Mouse (Mus musculus): Measurements from ENCODE around the gene Gm6034.
A peak's percentile ranks its signal among the peaks of the same experiment; 100 is the strongest.
"Not testable (repeated sequence)": the region's sequence is repeated elsewhere in the genome, so short reads cannot be mapped to it uniquely, and the experiment has no call there.

The Gm6034 gene

DNA sequence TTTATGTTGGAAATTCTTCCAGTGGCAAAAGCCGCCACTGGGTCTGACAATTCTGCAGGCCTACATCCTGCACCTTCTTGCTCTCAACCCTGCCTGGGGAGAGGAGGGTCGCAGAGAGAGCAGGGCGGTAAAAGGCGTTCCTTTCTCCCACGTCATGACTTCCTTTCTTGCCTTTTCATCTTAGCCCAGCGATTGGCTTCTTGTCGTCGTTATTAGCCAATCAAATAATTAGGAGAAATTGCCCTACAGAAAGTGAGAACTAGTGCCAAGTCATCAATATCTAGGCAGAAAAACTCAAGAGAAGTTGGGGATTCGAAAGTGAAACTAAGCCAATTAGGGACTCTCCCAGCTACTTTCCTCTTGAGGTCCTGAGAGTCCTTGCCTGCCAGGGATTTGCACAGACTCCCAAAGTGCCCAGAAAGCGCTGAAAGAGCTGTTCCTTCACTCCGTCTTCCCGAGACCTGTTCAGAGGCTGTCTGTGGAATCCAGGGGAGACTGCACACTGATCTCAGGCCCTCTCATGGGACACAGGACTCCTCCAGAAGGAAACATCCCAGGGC, at the start of gene Gm6034, which contains the start of gene H2-T22:
Gene Gm6034, plus strand, starts transcription at position 352 of the 560 bp plus-strand sequence.
Gene H2-T22, minus strand, starts transcription at position 138 of the 560 bp plus-strand sequence.
- peak; percentile 47 for DNase-seq (ENCODE audit: low read depth, low spot score)

DNA sequence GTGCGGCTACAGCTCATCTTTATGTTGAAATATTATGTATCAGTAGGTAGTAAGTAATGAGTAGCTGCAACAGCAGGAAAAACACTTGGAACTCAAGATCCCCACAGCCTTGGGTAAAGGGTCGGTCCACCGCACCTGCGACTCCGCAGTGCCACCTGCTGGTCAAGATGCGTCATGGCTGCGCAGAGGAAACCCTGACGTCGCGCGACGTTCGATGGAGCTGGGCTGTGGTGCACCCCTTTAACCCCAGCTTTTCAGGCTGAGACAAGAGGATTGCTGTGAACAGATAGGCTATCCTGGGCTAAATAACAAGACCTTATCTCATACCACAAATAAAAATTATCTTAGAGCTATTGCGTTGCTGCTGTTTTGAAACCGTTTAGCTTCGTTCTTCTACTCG, 49.1 kb upstream of the Gm6034 start:
- DNase-seq (ENCODE audit: low read depth, low spot score): peak; percentile 73

DNA sequence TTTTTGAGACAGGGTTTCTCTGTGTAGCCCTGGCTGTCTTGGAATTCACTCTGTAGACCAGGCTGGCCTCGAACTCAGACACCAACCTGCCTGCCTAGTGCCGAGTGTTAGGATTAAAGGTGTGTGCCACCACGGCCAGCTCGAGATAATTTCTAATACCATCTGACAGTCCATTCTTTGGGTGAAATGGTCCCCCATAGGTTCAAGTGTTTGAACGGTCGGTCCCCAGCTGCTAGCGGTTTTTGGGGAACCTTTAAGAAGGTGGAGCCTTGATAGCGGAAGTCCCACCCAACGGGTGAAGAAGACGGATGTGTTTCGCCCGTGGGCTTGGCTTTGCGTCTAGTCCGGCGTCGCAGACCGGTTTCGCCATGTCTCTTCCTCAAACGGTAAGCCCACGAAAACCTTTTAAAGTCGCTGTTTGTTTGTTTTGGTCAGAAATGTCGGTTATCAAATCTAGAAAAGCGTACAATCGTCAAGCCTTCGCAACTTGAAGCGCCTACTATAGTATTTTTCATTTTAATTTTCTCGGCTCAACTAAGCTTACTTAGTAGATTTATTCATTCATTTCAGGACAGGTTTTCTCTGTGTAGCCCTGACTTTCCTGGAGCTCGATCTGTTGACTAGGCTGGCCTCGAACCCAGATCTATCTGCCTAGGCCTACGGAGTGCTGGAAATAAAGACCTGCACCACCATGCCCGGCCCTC, 48.4 kb upstream of the Gm6034 start:
- DNase-seq (ENCODE audit: low read depth, low spot score): peak; percentile 68

DNA sequence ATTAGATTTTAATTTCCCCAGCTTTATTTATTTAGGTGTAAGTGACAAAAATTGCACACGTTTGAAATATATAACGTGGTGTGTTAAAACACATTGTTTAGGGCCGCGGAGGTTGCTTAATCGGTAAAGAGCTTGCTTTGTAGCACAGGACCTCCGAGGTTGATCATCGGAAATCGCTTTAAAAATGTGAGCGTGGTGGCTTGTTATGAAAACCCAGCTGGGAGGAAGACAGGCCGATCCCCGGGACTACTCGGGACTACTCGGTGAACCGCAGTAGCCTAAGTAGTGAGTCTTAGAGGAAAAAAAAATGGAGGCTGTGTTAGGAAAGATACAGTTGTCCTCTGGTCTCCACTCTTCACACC, 47.9 kb upstream of the Gm6034 start:
- no peak for DNase-seq (ENCODE audit: low read depth, low spot score)

DNA sequence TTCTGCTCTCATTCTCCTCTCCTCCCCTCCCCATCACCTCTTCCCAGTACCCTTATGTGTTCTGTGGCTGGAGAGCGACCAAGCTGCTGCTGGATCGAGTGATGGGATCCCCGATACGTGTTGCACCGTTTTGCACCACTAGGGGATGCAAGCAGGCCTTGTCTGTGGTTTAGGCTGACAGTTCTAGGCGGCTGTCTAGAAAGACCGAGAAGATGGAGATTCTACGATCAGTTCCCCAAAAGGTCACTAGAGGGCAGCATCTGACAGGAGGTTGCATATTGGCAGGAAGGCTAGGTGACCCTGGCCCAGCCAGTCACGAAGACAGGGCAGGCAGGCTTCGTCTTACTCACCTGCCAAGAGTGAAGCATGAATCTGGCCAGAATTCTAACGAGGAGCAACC, 45.8 kb upstream of the Gm6034 start:
- DNase-seq (ENCODE audit: low read depth, low spot score): peak; percentile 94

DNA sequence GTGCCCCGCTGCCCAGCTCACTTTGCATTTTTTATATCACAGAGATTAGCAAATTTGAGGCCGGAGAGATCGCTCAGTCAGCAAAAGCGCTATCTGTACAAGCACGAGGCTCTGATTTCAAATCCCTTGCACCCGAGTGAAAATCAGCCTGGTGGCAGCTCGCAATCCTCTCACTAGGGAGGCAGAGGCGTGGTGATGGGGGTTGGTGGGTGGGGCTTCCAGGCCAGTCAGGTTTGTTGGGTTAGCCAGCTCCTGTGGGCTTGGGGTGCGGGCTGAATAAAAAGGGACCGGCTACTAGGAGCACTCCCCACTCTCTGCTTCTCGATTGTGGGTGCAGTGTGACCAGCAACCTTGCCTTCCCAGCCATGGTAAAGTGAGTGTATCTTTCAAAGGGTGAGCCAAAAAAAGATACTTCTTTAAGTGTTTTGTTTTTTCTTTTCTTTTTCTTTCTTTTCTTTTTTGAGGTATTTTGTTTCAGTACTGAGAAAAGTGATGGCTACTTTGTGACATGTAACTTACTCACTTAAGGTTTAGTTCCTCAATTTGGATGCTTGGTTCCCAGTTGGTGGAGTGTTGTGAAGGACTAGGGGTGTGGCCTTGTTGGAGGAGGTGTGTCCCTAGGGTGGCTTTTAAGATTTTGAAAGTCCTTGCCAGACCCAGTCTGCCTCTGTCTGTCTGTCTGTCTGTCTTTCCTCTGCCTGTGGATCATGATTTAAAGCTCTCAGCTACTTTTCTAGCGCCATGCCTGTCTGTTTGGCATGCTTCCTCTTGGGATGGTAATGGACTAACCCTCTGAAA, 44.8 kb upstream of the Gm6034 start:
- DNase-seq (ENCODE audit: low read depth, low spot score): no peak

DNA sequence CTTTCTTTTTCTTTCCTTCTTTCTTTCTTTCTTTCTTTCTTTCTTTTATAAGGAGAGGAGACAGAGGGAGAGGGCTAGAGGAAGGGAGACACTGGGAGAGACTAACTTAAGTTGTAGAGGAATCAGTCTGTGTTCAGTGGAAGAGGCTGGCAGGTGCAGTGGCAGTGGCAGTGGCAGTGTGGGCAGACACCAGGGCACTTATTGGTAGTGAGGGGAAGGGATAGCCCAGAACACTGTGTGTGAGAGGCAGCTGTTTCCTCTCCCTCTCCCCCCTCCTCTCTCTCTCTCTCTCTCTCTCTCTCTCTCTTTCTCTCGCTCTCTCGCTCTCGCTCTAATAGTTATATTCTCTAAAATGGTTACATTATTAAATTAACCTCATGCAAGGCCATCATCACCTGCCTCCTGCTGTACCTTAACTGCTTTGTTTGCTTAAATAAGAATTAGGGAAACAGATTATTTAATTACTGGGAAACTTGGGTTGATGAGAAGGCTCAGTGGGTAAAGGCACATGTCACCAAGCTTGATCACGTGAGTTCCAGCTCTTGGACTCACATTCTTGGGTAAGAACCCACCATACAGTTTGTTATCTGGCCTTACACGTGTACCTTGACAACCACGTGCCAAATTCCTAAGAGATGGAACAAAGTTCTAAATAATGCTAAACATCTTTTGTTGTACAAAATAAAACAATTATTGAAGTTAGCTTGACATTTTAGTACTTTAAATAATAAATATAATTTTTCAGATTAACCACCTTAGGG, 44.0 kb upstream of the Gm6034 start:
- DNase-seq (ENCODE audit: low read depth, low spot score): no peak

DNA sequence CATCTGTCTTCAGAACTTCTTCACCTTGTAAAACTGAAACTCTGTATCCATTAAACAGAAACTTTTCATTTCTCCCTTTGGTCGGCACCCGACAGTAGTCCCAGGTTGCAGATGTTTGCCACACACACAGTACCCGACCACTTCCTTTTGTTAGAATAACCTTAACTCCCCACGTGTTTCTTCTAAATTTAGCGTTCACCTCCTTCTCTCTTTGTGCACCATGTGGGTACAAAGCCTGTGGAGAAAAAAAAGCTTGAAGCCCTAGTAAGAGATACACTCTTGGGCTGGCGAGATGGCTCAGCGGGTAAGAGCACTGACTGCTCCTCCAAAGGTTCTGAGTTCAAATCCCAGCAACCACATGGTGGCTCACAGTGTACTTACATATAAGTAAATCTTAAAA, 43.4 kb upstream of the Gm6034 start:
- DNase-seq (ENCODE audit: low read depth, low spot score): no peak

DNA sequence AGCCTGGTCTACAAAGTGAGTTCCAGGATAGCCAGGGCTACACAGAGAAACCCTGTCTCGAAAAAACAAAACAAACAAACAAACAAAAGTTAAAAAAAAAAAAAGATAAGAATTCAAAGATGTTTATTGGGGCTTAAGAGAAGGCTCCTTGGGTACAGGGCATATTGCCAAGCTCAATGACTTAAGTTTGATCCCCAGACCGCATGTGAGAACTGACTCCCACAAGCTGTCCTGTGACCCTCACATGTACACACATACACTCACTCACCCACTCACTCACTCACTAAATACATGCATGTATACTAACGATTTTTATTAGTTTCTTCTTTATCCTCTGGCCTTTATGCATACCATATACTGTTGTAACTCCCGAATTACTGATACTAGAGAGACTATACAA, 42.4 kb upstream of the Gm6034 start:
- DNase-seq (ENCODE audit: low read depth, low spot score): no peak

DNA sequence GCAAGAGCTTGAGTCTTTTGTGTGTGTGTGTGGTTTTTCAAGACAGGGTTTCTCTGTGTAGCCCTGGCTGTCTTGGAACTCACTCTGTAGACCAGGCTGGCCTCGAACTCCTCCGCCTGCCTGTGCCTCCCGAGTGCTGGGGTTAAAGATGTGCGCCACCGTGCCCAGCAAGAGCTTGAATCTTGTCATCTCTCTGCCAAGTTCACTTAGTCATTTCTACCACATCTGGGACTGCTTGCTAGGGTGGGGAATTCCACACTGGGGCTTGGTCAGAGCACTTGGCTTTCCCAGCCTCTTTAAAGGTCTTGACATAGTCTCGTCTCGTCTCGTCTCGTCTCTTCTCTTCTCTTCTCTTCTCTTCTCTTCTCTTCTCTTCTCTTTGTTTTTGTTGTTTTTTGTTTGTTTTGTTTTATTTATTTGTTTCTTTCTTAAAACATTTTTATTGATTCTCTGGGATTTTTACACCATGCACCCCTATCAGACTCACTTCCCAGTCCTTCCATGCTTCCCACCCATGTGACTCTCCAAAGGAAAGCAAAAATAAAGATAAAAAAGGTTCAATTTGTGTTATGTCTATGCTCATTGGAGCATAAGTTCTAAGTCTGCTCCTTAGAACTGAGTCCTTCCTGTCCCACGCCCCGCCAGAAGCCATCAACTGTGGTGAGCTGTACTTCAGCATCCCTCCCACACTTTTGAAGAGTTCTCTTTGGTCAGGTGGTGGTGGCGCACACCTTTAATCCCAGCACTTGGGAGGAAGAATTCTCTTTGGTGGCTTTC, 41.5 kb upstream of the Gm6034 start:
- DNase-seq (ENCODE audit: low read depth, low spot score): no peak

DNA sequence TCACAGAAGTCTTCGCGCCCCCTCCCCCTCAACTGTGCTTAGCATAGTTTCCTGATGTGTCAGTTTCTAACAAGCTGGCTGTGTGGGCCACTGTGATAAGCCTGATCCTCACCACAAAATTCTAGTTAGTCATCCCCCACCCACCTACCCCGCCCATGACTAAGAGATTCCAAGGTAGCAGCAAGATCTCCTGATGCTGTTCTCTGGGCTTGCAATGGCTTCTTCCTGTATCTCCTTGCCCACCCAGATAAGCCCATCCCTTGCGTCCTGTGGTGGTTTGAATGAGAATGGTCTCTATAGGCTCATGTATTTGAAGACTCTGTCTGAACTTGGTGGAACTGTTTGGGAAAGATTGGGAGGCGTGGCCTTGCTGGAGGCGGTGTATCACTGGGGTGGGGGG, 40.8 kb upstream of the Gm6034 start:
- no peak for DNase-seq (ENCODE audit: low read depth, low spot score)

DNA sequence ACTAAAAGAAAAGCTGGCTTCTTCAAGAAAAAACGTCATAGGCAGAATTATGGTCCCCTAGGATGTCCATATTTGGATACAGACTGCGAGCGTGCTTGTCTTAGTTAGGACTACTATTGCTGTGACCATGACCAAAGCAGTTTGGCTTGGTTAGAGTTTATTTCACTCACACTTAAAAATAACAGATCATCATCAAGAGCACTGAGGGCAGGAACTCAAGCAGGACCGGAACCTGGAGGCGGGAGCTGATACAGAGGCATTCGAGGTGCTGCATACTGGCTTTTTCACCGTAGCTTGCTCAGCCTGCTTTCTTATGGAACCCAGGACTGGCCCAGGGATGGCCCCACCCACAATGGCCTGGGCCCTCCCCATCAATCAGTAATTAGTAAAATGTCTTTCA, 39.4 kb upstream of the Gm6034 start:
- no peak for DNase-seq (ENCODE audit: low read depth, low spot score)

DNA sequence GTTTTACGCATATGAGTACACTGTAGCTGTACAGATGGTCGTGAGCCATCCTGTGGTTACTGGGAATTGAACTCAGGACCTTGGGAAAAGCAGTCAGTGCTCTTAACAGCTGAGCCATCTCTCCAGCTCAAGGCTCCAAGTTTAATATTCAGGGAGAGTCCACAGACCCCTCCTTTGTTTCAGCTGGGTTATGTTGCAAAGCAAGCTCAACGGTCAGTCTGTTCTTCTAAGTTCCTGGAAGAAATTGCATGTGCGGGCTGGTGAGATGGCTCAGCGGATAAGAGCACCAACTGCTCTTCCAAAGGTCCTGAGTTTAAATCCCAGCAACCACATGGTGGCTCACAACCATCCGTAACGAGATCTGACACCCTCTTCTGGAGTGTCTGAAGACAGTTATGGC, 38.4 kb upstream of the Gm6034 start:
- not testable (repeated sequence) for DNase-seq (ENCODE audit: low read depth, low spot score)

DNA sequence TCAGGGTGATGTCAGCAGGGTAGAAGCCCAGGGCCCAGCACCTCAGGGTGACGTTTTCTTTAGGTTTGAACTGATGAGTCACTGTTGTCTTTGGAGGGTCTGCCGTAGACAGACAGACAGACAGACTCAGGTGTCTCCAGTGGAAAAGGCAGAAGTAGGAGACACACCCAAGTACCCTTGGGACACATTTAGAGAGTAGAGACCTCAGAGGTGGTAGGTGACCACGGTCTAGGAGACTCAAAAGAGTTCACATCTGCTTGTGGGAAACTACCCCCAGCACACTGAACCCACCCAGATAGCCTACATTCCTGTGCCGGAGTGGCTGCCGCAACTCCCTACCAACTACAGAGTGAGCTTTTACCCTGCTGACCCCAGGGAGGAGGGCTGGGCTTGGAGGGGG, 27.8 kb upstream of the Gm6034 start:
- no peak for DNase-seq (ENCODE audit: low read depth, low spot score)

DNA sequence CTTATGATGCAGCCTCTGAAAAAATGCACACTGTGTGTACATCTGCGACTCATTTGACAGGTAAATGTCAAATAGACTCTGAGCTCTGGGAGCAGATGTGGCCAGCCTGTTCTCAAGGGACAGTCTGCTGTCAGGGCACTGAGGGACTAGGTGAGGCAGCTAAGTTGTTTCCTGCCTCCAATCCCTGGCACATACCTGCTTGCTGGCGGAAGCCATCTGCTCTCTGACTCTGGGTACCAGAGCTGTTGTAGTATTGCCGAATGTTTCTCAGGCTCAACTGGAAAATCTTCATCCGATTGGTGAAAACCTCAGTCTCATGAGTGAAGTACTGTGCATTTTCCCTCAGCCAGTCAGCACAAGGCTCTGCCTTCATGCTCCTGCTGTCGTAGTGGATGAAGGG, 25.7 kb upstream of the Gm6034 start:
- no peak for DNase-seq (ENCODE audit: low read depth, low spot score)

DNA sequence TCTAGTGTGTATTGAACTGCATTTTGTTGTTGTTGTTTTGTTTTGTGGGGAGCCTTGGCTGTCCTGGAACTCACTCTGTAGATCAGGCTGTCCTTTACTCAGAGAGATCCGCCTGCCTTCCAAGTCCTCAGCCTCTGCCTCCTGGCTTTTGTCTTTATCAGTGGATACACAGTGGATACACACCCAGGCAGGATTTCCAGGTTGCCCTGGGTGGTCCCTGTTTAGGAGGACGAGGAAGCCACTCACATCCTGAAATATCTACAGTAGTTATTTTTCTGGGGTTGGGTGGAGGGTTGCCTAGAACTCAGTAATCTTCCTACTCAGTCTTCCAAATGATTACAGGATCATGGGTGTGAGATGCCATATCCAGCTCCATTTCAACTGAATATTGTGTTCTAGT, 23.8 kb upstream of the Gm6034 start:
- no peak for DNase-seq (ENCODE audit: low read depth, low spot score)

DNA sequence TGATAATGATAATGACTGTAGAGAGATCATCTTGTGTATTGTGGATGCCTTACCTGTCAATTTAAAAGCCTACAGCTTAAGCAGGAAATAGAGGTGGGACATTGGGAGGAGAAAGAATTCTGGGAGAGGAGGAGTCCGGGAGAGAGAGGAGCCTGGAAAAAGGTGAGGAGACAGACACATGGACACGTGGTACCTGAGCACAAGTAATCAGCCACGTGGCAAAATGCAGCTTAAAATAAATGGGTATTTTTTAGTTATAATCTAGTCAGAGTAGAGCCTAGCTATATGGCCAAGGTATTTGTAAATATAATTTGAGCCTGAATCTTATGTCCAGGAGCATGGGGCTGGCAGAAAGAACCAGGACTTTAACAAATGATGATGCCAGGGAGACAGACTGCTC, 23.2 kb upstream of the Gm6034 start:
- no peak for DNase-seq (ENCODE audit: low read depth, low spot score)

DNA sequence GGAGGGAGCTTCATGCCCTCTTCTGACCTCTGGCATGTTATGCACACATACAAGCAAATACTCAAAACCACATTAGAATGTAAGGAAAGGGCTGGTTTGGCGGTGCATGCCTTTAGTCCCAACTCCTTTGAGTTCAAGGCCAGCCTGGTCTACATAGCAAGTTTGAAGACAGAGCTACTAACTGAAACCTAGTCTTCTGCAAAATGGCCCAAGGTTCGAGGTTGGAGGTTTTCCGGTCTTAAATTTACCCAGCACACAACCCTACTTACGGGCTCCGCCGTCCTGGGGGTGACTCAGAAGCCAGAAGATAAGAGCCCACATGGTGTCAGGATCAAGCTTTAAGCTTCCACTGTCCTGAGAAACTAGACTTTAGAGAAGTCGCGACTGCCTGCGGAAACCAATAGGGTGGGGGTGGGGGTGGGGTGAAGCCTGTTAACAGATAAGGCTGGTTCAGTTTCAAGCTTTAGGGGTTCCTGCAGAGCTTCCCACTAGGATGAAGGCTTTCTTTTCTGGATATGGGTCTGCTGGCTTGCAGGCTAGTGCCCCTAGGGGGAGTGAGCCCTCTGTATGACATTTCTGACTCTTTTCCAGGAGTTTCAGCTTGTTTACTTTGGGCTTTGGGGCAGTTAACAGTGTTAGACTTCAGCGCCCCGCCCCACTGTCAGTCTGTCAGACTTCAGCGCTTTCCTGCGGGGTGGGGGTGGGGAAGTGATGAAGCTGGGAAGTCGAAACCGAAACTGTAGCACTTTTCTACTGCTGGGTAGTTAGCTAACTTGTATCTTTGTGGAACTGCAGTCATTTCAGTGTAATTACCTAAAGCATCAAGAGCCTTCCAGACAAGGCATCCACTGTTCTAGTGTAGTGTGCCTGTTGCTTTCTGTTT, 22.3 kb upstream of the Gm6034 start, which contains the start of gene H2-T24:
Gene H2-T24, minus strand, starts transcription at position 370 of the 883 bp plus-strand sequence.
- no peak for DNase-seq (ENCODE audit: low read depth, low spot score)

DNA sequence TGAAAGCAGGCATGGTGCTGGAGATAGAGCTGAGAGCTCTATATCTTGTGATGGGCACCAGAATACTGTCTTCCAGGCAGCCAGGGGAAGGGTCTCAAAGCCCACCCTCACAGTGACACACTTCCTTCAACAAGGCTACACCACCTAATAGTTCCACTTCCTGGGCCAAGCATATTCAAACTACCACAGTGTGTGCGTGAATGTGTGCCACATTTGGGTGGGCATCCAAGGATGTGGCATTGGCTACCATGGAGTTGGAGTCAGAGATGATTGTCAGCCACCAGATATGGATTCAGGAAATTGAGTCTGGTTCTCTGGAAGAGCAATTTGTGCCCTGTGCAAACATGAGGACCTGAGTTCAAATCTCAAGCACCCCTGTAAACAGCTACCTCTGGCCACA, 21.5 kb upstream of the Gm6034 start:
- no peak for DNase-seq (ENCODE audit: low read depth, low spot score)

DNA sequence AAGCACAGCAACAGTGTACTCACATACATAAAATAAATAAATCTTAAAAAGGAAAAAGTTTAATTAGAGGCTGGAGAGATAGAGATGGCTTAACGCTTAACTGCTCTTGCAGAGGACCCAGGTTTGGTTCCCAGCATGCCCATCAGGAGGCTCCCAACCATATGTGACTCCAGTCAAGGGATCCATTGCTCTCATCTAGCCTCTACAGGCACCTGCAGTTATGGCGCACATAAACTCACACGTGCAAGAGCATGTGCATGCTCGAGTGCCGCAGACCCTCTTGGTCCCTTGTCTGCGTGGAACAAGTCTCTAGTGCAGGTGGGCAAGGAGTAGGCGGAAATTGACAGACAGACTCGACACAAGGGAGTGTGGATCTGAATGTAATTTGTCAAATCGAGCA, 20.7 kb upstream of the Gm6034 start:
- DNase-seq (ENCODE audit: low read depth, low spot score): no peak

All from embryo, embryonic 11.5 days (tissue).